Mouse (Mus musculus) right cerebral cortex, postnatal 25 days (tissue): ENCODE results near the gene Nxnl1.

Experiments used
- DNase-seq: peaks from one replicate; pipeline ENCODE4 v3.0.0; 2022

The Nxnl1 gene

GRCm38 (mm10) chr8:71566501-71566900, at the start of gene Nxnl1:
TSS of gene Nxnl1 (minus strand) at chr8:71566601.
- DNase-seq = no peak

- no peak for DNase-seq
Observed at GRCm38 (mm10) chr8:71613418-71613817, 47.0 kb upstream of the Nxnl1 start.

GRCm38 (mm10) chr8:71612141-71612540, 45.7 kb upstream of the Nxnl1 start:
- DNase-seq = no peak

GRCm38 (mm10) chr8:71610822-71611651, 44.6 kb upstream of the Nxnl1 start, which contains the start of gene Colgalt1:
TSS of gene Colgalt1 (plus strand) at chr8:71610998.
- peak; percentile 97 for DNase-seq

- DNase-seq = no peak
Observed at GRCm38 (mm10) chr8:71604021-71604420, 37.6 kb upstream of the Nxnl1 start.

- DNase-seq = no peak
Observed at GRCm38 (mm10) chr8:71602666-71603334, 36.4 kb upstream of the Nxnl1 start.

GRCm38 (mm10) chr8:71601939-71602665, 35.7 kb upstream of the Nxnl1 start:
- no peak for DNase-seq

- no peak for DNase-seq
Observed at GRCm38 (mm10) chr8:71598841-71599240, 32.4 kb upstream of the Nxnl1 start.

GRCm38 (mm10) chr8:71598375-71598774, 32.0 kb upstream of the Nxnl1 start:
- DNase-seq = no peak

- no peak for DNase-seq
Observed at GRCm38 (mm10) chr8:71597451-71597850, 31.1 kb upstream of the Nxnl1 start, which contains the start of gene Fam129c. TSS of gene Fam129c (plus strand) at chr8:71597648.

- no peak for DNase-seq
Observed at GRCm38 (mm10) chr8:71596798-71597197, 30.4 kb upstream of the Nxnl1 start.

- DNase-seq = no peak
Observed at GRCm38 (mm10) chr8:71596384-71596783, 30.0 kb upstream of the Nxnl1 start.

- DNase-seq = peak; percentile 87
Observed at GRCm38 (mm10) chr8:71595862-71596261, 29.5 kb upstream of the Nxnl1 start.

- no peak for DNase-seq
Observed at GRCm38 (mm10) chr8:71594324-71594722, 27.9 kb upstream of the Nxnl1 start.

GRCm38 (mm10) chr8:71593556-71594323, 27.3 kb upstream of the Nxnl1 start:
- no peak for DNase-seq

- peak; percentile 92 for DNase-seq
Observed at GRCm38 (mm10) chr8:71592374-71593170, 26.2 kb upstream of the Nxnl1 start.

- DNase-seq = peak; percentile 98
Observed at GRCm38 (mm10) chr8:71591471-71592373, 25.3 kb upstream of the Nxnl1 start, which contains the start of gene Pgls. TSS of gene Pgls (plus strand) at chr8:71592176.

- no peak for DNase-seq
Observed at GRCm38 (mm10) chr8:71591017-71591416, 24.6 kb upstream of the Nxnl1 start.

- DNase-seq = no peak
Observed at GRCm38 (mm10) chr8:71588762-71589161, 22.4 kb upstream of the Nxnl1 start.

GRCm38 (mm10) chr8:71586891-71587290, 20.5 kb upstream of the Nxnl1 start:
- no peak for DNase-seq

- no peak for DNase-seq
Observed at GRCm38 (mm10) chr8:71580201-71580600, 13.8 kb upstream of the Nxnl1 start.
